Mouse (Mus musculus): ENCODE measurements around the gene Des.

GRCm38 (mm10) chr1:75327461-75327860 is 32.7 kb upstream of the Des start:
- TF ChIP-seq POLR2A (IDR thresholded peaks at IDR 0.05; ENCODE audit: borderline replicate concordance, extremely low read depth, low read depth, low read length), result no peak
- no peak for TF ChIP-seq CTCF (IDR thresholded peaks at IDR 0.05; ENCODE audit: insufficient read depth, low read length)
